Mouse (Mus musculus): ENCODE results near the gene 1700013F07Rik. TPM values are rescaled to one million over a fixed set of nuclear protein-coding genes. Genes with fewer than 3 reads are reported as not detected.

1700013F07Rik gene
- polyA plus RNA-seq, 1 experiment from 2014 or later, result not detected

DNA sequence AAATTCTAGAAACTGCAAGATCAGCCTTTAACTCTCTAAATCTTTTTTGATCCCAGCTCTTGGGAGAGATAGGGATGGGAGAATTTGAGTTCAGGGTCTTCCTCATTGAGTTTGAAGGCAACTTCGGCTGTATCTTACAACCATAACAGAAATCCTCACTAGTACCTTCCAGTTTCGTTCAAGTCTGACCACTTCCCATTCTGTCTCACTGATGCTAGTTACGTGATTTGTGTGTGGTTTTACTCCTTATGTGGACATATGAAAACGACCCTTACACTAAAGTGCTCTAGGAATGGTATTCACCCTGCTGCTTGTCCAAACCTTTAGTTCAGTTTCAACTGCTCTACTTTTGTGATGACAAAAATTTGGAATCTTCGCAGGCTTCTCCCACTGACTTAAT lies 40.1 kb downstream of the 1700013F07Rik start:
- H3K4me2 ChIP-seq, result 0 out of 2 replicates have a peak overlapping the region, but pooled peaks have one; percentile 85
- no peak overlapping the region for H3K4me3 ChIP-seq
- ATAC-seq, result no peak
- H3K4me1 ChIP-seq, result peaks cover 34% of the 10 kb centered on the region
- H3K27me3 ChIP-seq (replicated peaks), result 0 out of 2 replicates have a peak, but pooled peaks cover 2% of the 10 kb centered on the region
- 65% methylated on average over 5 of the region's 5 CpGs for WGBS (ENCODE audit: insufficient replicate concordance)
- no peak overlapping the region for H3K27ac ChIP-seq
- peaks cover 16% of the 10 kb centered on the region for H3K36me3 ChIP-seq
- no peak overlapping the region; the same call in 1 of the 2 replicates for H3K9ac ChIP-seq
- no peaks in the 10 kb centered on the region for H3K9me3 ChIP-seq (replicated peaks)

- Histone ChIP-seq H3K4me3 (no peak overlapping the region), H3K9me3 (replicated peaks) (no peaks in the 10 kb centered on the region), H3K4me2 (no peak overlapping the region), H3K4me1 (no peaks in the 10 kb centered on the region), H3K9ac (no peak overlapping the region), H3K27me3 (replicated peaks) (no peaks in the 10 kb centered on the region), H3K27ac (no peak overlapping the region), H3K36me3 (no peaks in the 10 kb centered on the region; the same call in 1 of the 2 replicates)
- 61% methylated on average over 4 of the region's 4 CpGs for WGBS (ENCODE audit: insufficient replicate concordance)
- no peak for ATAC-seq
These were observed 50.6 kb downstream of the 1700013F07Rik start for GRCm38 (mm10) chr3:108584580-108584979.

DNA sequence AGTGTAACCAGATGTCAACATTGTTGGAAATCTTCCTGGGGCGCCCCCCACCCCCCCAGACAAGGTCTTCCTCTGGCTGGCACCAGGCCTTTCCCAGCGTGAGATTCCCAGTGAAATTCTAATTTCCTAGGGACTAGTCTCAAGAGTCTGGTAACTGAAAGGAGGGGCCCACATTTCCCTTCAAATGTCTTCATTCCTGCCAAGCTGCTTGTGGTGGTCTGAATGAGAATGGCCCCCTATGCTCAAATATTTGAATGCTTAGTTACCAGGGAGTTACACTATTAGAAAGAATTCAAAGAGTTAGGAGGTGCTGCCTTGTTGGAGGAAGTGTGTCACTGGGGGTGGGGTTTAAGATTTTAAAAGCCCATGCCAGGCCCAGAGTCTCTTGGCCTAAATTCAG lies 54.5 kb downstream of the 1700013F07Rik start:
- Histone ChIP-seq H3K36me3 (no peaks in the 10 kb centered on the region), H3K9ac (no peak overlapping the region), H3K27ac (no peak overlapping the region), H3K4me2 (no peak overlapping the region), H3K9me3 (replicated peaks) (no peaks in the 10 kb centered on the region), H3K4me3 (no peak overlapping the region), H3K27me3 (replicated peaks) (no peaks in the 10 kb centered on the region), H3K4me1 (peaks cover 18% of the 10 kb centered on the region)
- ATAC-seq, result no peak
- 48% methylated on average over 2 of the region's 2 CpGs for WGBS (ENCODE audit: insufficient replicate concordance)

DNA sequence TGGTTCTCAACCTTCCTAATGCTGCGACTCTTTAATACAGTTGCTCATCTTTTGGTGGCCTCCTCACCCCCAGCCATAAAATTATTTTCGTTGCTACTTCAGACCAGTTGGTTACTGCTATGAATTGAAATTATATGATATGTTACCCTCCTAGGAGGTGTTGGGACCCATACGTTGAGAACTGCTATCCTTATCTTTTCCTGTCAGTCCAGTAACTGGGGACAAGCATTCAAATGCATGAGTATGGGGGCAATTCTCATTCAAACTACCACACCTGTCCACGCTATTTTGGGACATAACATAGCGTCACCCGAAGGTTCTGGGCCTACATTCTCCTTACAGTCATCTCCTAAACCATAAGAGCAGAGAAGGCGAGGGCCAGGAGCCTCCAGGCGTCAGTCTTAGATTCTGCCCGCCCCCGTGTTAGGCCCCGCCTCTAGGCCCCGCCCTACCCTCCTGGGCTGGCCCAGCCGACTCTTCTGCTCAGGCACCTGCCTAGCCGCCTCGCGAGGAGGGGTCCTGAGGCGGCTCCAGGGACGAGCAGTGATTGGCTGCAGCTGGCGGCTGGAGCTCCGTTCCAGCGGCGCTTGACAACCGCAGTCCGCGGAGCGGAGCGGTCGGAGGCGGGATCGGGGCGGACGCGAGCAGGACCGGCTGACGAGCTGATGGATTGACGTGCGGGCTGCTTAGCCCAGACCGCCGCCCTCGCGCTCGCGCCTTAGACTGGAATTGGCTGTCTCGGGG lies 57.0 kb downstream of the 1700013F07Rik start, which contains the start of gene Wdr47:
TSS of gene Wdr47 (plus strand) at position 494 of the 744 bp plus-strand sequence.
- peak within 1 kb of the TSS; percentile 100 for H3K4me2 ChIP-seq
- 3% methylated on average over 44 of the region's 44 CpGs for WGBS (ENCODE audit: insufficient replicate concordance)
- H3K27ac ChIP-seq, result peak within 1 kb of the TSS; percentile 83
- peak within 1 kb of the TSS; percentile 84 for H3K9ac ChIP-seq
- H3K27me3 ChIP-seq (replicated peaks), result no peaks in the 10 kb centered on the region
- H3K4me1 ChIP-seq, result peaks cover 18% of the 10 kb centered on the region
- ATAC-seq, result peak; percentile 99
- no peaks in the 10 kb centered on the region for H3K36me3 ChIP-seq
- peak within 1 kb of the TSS; percentile 89 for H3K4me3 ChIP-seq
- H3K9me3 ChIP-seq (replicated peaks), result no peaks in the 10 kb centered on the region

GRCm38 (mm10) chr3:108591530-108592522 lies 57.9 kb downstream of the 1700013F07Rik start:
- H3K9me3 ChIP-seq (replicated peaks), result no peaks in the 10 kb centered on the region
- peak overlapping the region; percentile 83 for H3K27ac ChIP-seq
- WGBS (ENCODE audit: insufficient replicate concordance), result under 1% methylated on average over 60 of the region's 61 CpGs
- H3K4me2 ChIP-seq, result peak overlapping the region; percentile 100
- no peaks in the 10 kb centered on the region for H3K27me3 ChIP-seq (replicated peaks)
- peak overlapping the region; percentile 89 for H3K4me3 ChIP-seq
- ATAC-seq, result no peak; the same call in 1 of the 2 replicates
- H3K9ac ChIP-seq, result peak overlapping the region; percentile 84
- H3K36me3 ChIP-seq, result no peaks in the 10 kb centered on the region
- peaks cover 18% of the 10 kb centered on the region for H3K4me1 ChIP-seq

Small RNA genes lying within 50 kb of the gene (microRNA-seq; reads per million reads assigned to microRNA genes)
- gene Gm22860, result not detected

Other genes starting within 250 kb of the 1700013F07Rik start
- 0.19 TPM in 1 of 2 replicates, not detected in the other for gene Mybphl, start 169.2 kb upstream of the 1700013F07Rik start, polyA plus RNA-seq (2016; fragmentation: Nextera tagmentation; extraction: Ambion mirVana)
- gene Psrc1, start 150.3 kb upstream of the 1700013F07Rik start, polyA plus RNA-seq (2016; fragmentation: Nextera tagmentation; extraction: Ambion mirVana), result 20.2 and 21.2 TPM in 2 replicates
- 0.49 and 0.93 TPM in 2 replicates for gene Celsr2, start 118.6 kb upstream of the 1700013F07Rik start, polyA plus RNA-seq (2016; fragmentation: Nextera tagmentation; extraction: Ambion mirVana)
- gene Sars, start 88.9 kb upstream of the 1700013F07Rik start, polyA plus RNA-seq (2016; fragmentation: Nextera tagmentation; extraction: Ambion mirVana), result 132 and 134 TPM in 2 replicates
- gene 5330417C22Rik, start 2.4 kb downstream of the 1700013F07Rik start, polyA plus RNA-seq (2016; fragmentation: Nextera tagmentation; extraction: Ambion mirVana), result 0.08 and 0.13 TPM in 2 replicates
- gene Tmem167b, start 28.3 kb downstream of the 1700013F07Rik start, polyA plus RNA-seq (2016; fragmentation: Nextera tagmentation; extraction: Ambion mirVana), result 17.8 and 19.8 TPM in 2 replicates
- 13.4 and 16.4 TPM in 2 replicates for gene Taf13, start 37.5 kb downstream of the 1700013F07Rik start, polyA plus RNA-seq (2016; fragmentation: Nextera tagmentation; extraction: Ambion mirVana)
- 3.0 and 3.5 TPM in 2 replicates for gene Wdr47, start 57.1 kb downstream of the 1700013F07Rik start, polyA plus RNA-seq (2016; fragmentation: Nextera tagmentation; extraction: Ambion mirVana)
- 44.4 and 47.1 TPM in 2 replicates for gene Clcc1, start 119.8 kb downstream of the 1700013F07Rik start, polyA plus RNA-seq (2016; fragmentation: Nextera tagmentation; extraction: Ambion mirVana)
- 51.1 and 53.9 TPM in 2 replicates for gene Gpsm2, start 188.2 kb downstream of the 1700013F07Rik start, polyA plus RNA-seq (2016; fragmentation: Nextera tagmentation; extraction: Ambion mirVana)
- gene Aknad1, start 205.5 kb downstream of the 1700013F07Rik start, polyA plus RNA-seq (2016; fragmentation: Nextera tagmentation; extraction: Ambion mirVana), result 0.24 and 0.37 TPM in 2 replicates

Measured in liver, embryonic 12.5 days (tissue).